Mouse (Mus musculus) 416B (cell line): ENCODE results near the gene Cryge.

Source experiments
- DNase-seq: peaks from one replicate; pipeline ENCODE4 v3.0.0; 2011; ENCODE audit warnings: low read depth

Cryge gene

DNA sequence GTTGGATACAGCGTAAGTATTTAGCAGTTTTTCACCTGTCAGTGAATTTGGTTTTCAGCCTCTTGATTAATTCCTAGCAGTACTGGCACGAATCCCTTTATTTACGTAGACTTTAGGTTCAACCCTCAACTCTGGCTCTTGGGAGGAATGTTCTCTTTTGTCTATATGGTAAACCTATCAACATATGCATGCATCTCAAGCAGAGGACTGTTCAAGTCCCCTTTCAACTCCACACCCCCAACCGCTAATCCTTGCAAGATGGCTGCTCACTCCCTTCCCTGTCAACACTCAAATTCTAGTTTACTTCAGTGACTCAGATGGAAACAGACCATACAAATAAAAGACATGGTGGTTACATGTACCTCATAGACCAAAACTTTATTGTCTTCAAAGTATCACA lies 38.2 kb downstream of the Cryge start:
- DNase-seq: no peak

DNA sequence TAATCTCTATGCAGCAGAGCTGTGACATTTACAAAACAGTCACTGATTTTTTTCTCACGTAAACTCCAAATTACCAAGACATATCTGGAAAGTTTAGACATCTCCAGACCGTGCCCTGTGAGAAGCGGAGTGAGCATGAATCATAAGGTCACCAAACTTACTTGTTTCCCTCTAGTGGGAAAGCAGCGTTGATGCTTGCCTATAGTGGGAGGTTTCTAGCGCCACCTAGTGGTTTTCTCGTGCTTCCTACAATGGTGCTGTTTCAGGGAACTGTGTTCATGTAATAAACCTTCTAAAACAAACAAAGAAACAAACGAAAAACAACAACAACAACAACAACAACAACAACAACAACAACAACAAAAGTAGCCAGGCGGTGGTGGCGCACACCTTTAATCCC lies 40.8 kb downstream of the Cryge start:
- peak; percentile 94 for DNase-seq

DNA sequence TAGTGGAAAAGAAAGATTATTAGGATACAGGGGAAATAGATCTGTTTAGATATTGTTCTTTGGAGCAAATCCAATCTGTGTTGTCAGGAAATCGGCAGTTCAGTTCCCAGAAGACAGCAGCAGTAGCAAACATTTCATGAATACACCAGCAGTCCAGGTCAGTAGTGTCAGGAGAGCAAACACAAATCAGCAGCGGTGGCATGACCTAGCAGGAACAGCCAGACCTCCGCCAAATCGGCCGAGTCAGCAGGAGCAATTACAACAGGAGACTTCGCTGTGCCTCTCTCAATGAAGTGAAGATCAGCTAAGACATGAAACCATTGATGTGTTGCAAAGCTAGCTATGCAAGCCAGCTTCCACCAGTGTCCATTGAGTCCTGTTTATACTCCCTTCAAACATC lies 45.4 kb downstream of the Cryge start:
- DNase-seq: no peak

DNA sequence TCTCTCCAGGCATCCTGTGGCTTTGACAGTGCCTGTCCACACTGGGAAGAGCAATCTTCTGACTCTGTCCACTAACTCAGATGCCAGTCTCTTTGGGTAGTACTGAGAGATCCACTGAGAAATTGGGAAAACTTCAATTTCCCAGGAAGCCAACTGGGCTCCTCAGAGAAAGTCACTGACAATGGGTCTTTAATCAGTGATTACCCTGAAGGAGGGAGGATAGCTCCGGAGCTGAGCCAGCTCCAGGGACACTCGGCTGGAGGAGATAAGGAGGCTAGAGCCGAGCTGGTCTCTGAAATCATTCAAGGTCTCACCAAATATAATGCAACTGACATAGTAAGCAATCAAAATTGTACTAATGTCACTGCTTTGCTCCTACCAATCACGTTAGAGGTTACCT lies 46.4 kb downstream of the Cryge start:
- no peak for DNase-seq
